Mouse (Mus musculus) layer of hippocampus, postnatal 25 days (tissue): ENCODE measurements at regions not wholly inside any gene's neighbourhood (a gene's known extent, or its start where the extent isn't known, plus 50 kb on each side); places are given as distances from the start of the nearest gene placed in this dataset.
"Not testable (repeated sequence)": the region's sequence is repeated elsewhere in the genome, so short reads cannot be mapped to it uniquely, and the experiment has no call there.

Experiments
- DNase-seq, 2 experiments: peaks; one replicate each; pipeline ENCODE4 v3.0.0; 2022; ENCODE audit warnings: mixed read lengths in 2 of 2, low spot score in 1 of 2; ENCODE audit errors: extremely low spot score in 1 of 2

DNA sequence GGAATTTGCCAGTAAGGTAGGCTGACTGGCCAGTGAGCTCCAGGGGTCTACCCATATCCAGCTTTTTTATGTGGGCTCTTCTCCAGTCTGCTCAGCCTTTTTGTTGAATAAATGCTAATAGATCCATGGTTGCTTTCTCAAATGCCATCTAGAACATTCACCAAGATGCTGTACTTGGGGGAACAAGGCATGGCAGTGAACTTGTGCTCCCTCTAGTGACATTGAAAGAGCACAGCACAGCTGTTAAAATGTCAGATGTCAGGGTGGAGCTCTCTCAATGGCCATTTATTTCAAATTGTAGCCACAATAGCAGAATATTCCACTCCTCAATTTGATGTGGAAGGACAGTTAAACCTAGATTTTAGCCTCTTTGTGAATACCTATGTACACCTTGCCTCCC is 86.3 kb downstream of the Kcnk1 start:
- DNase-seq, result no peak

DNA sequence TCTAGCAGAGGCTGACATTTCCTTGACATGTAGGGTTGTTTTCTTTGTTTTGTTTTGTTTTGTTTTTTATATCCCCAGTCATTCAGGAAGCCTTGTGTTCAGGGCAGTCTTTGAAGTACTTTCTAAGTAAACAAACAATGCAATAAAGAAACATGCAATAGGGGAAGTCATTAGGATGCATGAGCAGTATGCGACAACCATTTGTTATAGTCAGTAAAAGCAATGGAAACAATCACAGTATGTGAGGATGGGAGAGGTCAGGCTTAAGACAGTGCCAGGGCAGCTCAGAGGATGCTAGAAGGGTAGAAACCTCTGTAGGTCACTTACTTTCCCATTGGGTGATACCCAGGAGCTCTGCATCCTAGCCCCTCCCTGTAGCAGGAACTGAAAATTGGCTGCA is 87.9 kb downstream of the Kcnk1 start:
- DNase-seq, result no peak

DNA sequence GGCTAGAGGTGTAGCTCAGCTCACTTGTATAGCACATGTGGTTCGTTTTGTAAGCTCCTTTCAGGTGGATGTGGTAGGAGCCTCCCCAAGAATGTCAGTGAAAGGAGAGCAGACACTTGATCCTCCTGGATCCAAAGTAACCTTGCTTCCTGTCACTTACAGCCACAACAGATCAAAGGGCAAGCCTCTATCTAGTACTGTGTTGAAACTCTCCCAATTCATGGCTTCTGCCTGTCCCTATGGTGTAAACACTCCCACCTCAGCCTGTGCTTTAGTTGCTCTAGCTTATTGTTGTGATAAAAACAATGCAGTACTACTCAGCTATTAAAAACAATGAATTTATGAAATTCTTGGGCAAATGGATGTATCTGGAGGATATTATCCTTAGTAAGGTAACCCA is 95.8 kb downstream of the Kcnk1 start:
- DNase-seq, result no peak

DNA sequence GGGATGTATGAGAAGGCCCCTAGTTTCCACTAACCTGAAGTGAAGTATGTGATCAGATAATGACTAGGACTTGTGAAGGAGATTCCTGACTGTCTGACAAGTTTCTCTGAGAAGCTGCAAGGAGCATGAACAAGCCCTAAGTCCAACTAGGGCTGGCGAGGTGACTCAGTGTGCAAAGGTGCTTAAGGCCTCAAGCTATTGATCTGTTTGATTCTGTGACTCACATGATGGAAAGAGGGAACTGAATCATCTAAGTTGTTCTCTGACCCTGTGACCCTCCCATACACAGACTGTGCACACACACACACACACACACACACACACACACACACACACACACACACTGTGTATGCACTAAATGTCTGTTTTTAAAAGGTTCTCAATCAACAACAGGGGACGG is 99.0 kb downstream of the Kcnk1 start:
- DNase-seq, result no peak

DNA sequence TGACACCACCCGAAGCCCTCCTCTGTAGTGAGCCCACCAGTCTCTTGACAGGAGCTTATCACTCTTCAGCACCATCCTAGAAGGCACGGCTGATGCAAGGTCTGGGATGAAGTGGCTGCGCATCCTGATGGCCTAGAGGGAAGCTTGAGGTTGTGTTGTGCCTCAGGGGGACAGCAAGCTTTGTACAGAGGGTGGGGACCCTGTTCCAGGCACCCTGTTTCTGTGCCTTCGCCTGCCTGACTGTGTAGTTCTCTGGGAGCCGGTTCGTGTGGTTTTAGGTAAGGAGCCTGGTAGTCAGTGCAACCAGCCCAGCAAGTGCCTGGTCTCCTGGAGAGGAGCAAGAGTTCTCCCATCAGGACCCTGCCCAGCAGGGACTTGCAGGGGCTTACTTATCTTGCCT is 101.1 kb downstream of the Kcnk1 start:
- no peak for DNase-seq

DNA sequence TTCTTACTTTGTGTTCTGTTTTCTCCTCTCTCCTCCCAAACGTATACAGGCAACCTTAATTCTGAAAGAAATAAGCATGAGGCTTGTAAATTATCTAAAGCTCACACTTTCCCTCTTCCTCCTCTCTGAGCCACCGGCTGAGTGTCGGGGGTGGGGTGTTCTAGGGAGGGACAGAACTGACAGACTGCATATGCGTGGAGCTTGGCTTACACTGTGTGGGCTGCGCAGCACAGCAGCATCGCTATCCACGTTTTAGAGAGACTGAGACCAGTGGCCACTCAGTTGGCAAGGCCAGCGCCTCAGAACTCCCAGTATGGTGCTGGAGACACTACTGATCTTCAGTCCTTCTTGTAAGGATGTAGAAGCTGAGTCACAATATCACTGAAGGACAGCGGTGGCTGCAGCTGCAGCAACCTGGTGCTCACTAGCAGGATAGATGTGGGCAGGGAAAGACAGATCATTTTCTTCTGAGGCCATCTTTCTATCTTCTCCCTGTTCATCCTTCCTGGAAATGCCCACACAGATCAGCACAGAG is 101.7 kb downstream of the Kcnk1 start:
- no peak for DNase-seq

DNA sequence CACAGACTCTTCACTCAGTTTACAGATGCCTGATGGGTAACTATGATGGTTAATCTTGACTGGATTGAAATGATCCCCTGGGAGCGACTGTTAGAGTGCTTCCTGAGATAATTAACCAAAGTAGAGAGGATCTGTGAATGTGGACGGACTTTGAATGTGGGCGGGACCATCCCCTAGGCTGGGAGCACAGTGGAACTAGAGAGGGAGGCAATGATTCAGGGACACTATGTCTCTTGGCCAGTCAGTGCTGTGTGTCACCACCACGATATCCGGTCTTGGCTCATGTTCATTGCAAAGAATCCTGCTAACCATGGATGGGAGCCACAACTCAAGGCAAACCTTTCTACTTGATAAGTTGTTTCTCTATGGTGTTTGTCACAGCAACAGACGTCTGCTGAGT is 103.9 kb downstream of the Kcnk1 start:
- DNase-seq, result no peak

DNA sequence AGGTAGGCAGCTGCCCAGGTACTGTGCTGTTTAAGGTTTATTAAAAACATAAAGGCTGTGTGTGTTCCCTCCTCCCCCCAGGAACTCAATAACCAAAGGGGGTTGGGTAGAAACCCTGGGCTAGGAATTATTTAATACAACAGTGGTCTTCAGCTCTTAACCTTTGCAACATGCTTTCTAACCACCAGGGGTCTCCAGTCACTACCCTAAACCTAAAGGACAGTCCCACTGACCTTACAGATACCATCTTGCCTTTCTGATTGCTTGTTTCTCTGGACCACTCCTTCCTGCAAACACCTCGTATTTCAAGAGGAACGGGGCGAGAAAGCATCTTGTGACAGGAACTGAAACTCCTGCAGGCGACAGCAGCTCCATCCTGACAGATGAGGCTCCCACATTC is 104.9 kb downstream of the Kcnk1 start:
- no peak for DNase-seq

DNA sequence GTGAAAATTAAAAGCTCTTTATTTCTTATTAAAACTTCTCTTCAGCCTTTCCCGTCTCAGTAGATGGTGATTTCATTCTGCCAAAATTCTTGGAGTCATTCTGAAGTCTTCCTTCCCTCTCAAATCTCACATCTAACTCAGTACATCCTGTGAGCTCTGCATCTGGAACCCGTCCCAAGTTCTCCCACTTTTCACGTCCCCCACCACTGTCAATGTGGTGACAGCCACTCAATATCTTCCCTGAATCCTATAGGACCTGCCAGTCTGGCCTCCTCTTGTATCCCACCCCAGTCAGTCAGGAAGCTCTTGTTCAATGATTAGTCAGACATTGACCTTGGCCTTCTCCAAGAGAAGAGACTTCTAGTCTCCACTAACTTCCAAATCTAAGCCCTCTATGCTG is 110.1 kb downstream of the Kcnk1 start:
- DNase-seq, result no peak

DNA sequence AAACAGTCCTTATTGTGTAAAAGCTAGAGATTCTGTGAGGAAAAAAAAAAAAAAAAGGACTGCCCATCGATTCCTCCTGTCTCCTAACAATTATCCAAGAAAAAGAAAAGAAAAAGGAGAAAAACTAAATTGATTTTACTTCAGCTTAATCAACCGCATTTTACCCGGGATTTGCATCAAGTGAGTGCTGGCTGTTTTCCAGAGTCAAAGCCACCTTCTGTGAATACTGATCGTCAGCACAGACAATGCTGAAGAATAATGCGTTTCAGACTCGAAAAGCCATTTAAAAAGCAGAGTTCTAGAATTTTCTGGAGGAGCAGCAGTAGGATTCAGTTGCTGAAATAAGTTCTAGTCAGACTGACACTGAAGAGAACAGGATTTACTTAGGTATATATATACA is 131.1 kb downstream of the Kcnk1 start:
- DNase-seq, result no peak

DNA sequence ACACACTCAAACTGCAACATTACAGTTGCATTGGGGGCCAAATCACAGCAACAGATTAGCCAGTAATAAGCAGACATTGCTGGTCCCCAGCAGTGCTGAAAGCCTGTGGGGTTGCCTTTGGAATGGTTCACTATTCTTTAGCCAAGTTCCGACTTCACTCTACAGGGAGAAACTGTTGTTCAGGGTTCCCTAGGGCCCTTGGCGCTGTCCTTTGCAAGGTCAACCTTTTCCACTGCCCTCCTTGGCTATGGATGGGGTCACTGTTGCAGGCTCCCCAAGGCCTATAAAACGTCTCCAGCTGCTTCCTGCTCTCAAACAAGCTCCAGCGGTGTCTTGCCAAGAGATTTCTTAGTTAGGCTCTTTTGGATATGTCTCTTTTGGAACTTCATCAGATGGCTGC is 137.1 kb downstream of the Kcnk1 start:
- no peak for DNase-seq

DNA sequence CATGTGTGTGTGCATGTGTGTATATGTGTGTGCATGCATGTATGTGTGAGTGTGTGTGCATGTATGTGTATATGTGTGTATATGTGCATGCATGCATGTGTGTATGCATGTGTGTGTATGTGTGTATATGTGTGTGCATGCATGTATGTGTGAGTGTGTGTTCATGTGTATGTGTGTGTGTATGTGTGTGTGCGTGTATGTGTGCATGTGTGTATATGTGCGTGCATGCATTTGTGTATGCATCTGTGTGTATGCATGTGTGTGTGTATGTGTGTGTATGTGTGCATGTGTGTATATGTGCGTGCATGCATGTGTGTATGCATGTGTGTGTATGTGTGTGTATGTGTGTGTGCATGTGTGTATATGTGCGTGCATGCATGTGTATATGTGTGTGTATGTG is 137.9 kb downstream of the Kcnk1 start:
- not testable (repeated sequence) for DNase-seq

DNA sequence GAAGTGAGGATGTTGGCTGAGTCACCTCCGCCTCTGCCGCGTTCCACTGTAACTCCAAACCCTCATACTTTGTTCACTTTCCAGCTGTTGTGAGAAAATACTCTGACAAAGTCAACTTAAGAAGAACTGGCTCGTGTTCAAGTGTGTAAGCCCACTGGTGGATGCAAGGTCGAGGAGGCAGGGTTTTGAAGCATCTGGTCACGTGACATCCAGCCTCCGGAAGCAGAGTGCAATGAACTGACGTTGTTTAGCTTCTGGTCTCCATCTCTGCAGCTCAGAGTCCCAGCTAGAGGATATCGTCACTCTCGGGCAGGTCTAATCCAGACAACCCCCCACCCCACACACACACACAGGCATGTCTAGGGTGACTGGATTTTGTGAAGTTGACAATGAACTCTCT is 140.1 kb downstream of the Kcnk1 start:
- DNase-seq, result no peak

DNA sequence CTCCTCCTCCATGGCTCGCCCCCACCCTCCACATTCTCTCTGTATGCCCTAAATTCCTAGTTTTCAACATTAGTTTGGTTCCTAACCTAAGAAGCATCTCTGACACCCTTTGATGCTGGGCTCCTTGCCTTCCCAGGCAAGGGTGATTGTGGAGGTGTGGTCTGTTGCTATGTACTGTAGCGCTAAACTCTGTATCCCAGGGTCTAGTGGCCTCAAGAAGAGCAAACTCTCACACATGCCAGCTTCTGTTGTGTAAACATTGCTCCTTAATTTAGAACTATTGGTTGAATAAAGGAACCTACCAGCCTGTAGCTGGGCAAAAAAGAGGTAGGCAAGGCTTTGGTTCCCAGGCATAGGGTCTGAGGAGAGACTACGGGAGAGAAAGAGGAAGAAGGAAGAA is 140.6 kb downstream of the Kcnk1 start:
- DNase-seq, result no peak

DNA sequence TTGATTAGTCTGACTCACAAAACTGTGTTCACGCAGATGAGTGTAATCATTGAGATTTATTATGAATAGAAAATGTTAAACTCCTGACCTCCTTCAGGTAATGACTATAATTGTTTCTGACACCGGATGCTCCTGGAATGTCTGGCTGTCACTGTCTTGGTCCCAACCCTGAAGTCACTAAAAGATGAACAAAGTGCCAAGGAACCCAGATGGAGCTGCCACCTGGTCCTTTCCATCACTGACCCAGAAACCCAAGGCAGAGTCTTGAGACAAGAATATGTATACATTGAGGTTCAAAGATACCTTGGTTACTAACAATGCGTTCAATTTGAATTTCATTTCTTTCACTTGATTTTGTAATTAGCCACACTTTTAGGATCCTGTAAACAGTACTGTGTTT is 142.0 kb downstream of the Kcnk1 start:
- no peak for DNase-seq

DNA sequence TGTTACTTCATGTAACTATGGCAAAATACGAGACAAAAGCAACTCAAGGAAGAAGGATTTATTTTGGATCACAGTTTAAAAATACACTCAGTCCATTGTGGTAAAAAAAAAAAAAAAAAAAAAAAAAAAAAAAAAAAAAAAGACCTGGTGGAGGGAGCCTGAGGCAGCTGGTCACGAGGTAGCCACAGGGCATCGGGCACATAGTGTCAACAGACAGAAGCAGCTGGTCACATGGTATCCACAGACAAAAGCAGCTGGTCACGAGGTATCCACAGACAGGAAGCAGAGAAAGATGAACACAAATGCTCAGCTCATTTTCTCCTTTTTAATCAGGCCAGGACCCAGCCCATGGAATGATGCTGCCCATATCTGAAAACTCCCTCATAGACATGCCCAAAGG is 142.5 kb downstream of the Kcnk1 start:
- no peak for DNase-seq

DNA sequence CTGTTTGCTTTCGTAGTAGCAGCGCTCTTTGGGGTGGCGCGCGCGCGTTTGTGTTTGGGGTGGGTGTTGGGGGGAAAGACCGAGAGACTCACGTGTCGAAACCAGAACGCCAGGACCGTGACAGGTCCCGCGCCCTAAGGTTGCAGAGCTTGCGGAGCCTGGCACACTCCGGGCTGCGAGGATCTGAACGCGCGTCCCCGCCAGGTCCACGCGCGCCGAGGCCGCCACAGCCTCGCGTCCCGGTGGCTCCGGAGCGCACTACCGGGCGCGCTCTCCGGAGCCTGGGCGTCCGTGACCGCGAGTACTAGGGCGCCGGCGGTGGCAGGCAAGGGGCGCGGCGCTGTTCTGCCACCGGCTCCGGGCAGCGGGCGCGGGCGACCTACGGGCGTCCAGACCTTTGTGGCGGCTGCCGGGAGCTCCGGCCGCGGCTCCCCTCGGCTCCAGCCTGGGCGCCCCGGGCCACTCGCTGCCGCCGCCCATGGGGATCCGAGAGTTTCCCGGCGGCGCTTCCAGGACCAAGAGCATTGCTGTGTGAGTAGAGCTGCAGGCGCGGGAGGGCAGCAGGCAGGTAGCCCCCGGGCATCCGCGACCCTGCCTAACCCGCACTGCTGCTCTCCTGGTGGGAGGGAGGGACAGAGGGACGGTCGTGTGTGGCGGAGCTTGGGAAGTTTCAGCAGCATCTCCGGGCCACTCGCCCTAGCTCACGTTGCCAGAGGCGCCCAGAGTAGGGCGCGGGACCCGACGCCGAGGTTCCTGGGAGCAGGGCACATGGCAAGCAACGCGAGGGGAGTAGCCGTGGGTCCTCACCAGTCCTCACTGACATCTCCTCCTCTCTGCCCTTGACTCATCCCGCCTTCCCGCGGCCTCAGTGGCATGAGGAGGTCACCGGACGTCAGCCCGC is 143.9 kb downstream of the Kcnk1 start:
- DNase-seq, result peak; percentile 31 to 35

DNA sequence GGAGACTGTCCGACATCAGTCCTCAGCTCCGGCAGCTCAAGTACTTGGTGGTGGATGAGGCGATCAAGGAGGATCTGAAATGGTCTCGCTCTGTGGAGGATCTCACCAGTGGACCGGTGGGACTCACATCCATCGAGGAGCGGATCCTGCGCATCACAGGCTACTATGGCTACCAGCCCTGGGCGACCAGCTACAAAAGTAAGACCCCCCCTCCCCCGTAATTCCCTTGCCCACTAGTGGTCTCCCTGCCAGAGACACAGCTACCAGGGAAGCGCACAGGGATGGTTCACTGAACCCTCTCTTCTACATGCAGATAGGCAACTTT is 144.5 kb downstream of the Kcnk1 start:
- no peak for DNase-seq

DNA sequence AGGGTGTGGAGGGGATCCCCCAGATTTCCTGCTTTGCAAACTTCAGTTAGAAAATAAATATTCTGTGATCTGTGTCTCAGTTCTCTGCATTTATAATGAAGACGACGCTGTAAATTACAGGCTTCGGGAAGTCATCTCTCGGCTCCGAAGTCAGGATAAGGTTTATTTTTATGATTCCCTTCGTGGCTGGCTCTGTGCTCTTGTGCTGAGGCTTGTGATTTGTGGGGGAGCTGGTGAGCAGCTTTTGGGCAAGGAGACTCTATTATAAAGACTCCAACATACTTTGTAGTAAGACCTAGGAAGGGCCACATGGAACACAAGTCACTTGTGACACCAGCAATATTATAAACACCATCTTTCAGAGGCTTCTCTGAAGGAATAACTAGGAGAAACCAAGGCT is 146.0 kb downstream of the Kcnk1 start:
- DNase-seq, result no peak

DNA sequence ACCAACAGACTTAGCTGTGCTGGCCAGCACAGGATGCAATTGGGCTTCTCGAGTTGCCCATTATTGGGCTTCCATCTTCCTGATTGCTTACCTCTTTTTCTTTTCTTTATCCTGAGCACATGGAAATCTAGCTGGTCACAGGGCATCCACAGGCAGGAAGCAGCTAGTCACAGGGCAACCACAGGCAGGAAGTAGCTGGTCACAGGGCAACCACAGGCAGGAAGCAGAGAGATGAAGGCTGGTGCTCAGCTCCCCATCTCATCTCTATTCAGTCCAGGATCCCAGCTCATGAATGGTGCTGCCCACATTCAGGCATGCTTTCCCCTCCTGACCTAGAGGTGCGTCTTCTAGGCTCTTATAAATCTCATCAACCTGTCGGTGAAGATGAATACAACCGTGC is 146.8 kb upstream of the Slc35f3 start:
- no peak for DNase-seq

DNA sequence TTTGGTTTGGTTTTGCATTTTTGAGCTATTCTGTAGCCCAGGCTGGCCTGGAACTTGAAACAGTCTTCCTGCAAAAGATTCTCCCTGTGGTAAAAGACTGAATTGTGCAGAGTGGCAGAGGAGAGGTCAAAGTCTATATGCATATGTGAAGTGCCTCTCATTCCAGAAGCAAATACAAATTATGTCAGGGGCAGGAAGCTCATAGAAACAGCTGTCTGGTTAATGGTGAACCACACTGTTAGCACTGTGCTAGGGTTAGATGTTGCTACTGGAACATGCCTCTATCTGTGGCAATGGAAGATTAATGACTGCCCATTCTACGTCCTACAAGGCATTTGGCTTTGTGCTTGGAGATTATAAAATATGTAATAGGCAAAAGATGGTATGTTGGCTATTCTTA is 144.4 kb upstream of the Slc35f3 start:
- DNase-seq, result no peak

DNA sequence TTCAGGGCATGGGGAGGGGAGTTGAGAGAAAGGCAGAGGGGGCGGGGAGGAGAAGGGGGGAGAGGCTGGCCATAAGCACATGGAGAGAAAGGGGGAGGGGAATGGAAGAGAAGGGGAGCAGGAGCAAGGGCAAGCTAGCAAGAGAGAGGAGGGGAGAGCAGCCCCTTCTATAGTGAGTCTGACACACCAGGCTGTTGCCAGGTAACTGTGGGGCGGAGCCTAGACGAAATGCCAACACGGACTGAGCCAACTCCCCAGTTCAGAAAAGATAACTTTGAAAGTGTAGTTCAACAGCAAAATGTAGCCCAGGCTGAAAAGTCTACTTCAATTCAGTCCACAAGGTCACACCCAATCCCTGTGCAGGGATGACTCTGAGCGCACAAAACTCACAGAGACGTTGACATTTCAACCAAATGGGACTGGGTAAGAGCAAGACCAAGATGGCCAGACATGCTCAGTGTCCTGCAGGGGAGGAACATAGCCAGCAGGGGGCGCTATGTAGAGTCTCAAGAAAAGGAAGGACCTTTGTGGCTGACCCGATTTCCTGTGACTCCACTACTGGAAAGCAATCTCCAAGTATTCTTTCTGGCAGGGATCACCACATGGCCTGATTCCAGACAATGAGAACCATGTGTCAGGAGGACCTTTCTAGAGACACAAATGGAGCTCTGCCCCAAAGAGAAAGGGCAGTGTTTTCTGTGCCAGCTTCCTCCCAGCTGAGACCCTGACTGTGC is 140.7 kb upstream of the Slc35f3 start:
- DNase-seq, result no peak
